Mouse (Mus musculus): ENCODE measurements around the gene Dpyd.

GRCm38 (mm10) chr3:119329063-119329462 is 767.1 kb downstream of the Dpyd start:
- no peak for TF ChIP-seq GATA1 (IDR thresholded peaks at IDR 0.05; ENCODE audit: borderline replicate concordance, low read length)
- TF ChIP-seq FLI1 (IDR thresholded peaks at IDR 0.05; ENCODE audit: low read length): no peak

All from megakaryocyte, embryonic 14.5 days (primary cell).